Mouse (Mus musculus): Measurements from ENCODE around the gene Nek2. TPM values are rescaled to one million over a fixed set of nuclear protein-coding genes. Genes with fewer than 3 reads are reported as not detected.

Nek2 gene
- total RNA-seq, 2 experiments from 2014 or later = 8.8 to 10.5 TPM

DNA sequence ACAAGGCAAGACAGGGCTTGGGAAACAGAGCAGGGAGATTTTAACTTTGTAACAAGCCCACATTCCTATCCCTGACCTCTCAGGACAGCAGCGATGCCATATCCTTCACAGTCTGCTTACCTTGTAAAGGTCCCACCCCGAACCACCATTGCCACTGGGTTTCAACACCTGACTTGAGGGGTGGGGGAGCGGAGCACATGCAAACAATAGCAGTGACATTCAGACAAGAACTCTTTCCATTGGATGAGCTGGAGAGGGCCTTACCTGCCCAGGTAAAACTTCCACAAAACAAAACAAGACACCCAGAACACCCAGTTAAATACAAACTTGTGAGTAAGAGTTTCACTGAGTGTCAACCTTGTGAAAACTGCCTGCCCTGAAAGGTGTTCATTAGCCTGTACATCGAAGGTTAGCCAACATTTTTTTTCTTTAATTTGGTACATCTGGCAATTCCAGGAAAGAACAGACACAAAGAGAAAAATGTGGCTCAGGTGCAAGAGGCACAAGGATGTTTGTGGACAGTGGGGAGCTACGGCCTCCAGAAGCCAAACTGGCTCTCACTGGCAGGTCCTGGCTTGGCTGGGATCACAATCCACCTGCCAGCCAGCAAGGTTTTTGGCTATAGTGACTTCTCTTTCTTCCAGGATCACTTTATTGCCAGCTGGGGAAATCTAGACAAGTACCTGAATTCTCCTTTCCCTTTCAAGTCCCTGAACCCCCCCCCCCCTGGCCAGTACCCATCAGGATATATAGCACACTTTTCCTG, 35.8 kb downstream of the Nek2 start:
- no peak for DNase-seq

- DNase-seq = no peak
Measured at GRCm38 (mm10) chr1:191858136-191858535, 36.9 kb downstream of the Nek2 start.

DNA sequence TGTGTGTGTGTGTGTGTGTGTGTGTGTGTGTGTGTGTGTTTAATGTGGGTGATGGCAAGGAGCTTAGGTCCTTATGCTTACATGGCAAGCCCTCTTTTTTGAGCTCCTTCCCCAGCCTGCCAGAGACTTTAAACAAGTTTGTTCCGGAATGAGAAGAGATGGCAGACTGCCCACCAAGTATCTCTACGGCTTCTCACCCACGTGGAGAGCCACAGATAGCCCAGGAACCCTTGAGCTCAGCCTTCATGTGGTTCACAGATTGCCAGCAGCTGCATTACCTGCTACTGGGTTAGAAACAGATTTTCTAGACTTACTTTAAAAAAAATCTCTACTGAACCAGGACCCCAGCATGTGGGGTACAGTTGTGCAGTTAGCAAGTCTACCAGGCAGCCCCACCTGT, 38.6 kb downstream of the Nek2 start:
- no peak for DNase-seq

DNA sequence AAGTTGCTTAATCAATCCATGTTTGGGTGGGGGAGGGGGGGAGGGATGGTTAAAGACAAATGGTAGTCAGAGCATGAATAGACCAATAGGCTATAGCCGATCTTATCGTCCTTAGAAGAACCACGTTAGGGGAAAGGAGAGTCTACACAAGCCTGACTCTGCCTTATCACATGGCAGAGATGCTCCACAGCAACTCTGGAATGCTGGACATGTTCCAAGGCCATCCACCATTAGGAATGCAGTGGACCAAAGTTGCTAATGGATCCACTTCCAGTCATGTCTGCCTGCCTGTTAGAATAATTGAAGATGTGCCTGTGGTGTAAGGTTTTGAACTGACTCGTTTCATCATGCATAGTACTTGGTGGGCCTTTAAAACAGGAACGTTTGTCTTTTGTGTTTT, 40.0 kb downstream of the Nek2 start:
- peak; percentile 29 for DNase-seq

DNA sequence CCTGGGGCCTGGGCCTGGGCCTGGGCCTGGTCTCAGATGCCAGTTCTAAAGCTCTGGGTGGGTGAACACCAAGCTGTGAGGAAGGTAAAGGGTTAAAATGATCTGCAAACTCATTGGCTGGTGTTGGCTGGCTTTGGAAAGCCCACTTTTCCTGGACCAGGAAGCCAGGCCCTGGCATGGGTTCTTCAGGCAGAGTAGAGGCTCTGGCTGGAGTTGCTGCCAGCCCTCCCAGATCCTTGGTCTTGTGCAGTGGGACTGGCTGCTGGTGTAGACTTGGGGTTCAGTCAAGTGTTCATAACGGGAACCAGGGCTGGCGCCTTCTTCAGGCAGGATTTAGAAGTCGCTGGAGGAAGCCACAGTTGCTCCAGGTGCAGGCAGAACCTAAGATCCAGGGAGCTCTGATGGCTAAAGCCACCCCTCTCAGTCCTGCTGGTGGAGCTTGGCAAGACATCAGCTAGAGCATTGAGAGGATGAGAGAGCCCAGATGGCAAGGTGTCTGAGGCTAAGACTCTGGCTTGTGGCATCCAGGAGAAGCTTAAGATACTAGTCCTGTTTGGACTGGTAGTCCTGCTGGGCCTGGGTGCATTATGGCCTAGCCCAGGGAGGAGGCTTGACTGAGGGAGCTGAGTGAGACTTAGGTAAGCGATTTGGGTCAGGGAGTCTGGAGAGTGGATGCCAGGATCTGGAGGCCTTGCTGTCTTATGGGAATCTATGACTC, 42.7 kb downstream of the Nek2 start:
- DNase-seq = no peak

DNA sequence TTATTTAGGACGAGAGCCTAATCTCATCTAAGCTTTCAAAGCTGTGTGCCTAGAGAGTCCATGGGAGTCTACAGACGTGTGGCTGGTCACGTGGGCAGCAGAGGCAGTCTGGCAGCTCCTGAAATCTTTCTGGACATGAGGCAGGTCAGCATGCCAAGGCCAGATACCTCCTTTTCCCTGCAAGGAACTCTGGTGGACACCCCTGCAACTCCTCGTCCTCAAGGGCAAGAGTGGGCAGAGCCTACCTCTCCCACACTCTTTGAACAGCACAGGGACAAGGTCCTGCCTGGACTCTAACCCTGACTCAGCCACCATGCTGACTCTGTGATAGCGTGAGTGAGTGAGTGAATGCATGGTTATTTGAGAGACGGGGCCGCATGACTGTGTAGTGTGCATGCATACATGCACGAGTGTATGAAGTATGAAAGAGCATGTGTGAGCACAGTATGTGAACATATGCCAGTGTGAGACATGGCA, 43.3 kb downstream of the Nek2 start:
- DNase-seq = no peak

DNA sequence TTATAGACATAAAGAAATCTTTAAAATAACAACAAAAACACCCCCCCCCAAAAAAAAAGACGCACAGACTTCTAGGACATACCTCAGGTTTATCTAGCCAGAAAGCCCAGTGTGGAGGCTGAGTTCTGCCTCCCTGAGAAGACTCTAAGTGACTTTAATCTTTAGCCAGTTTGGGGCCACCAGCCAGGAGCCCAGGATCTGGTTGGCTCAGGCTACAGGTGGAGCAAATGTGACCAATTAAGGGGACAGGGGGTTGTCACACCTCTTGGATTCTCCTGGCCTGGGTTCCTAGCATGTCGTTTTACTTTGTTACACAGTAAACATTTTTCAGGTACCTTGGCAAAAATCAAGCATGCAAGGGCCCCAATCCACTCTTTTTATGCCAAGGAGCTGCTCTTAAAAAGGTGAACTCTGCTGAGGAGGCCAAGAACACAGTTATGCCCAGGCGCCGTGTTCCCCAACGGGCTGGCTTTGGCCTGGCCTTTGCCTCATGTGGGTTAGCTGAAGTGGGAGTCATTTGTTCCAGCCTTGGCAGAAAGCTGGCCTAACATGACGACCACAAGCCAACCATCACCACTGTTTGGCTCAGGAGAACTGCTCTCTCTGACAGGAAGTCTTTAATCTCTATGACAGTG, 50.9 kb downstream of the Nek2 start:
- peak; percentile 26 for DNase-seq

GRCm38 (mm10) chr1:191875006-191875405, 53.8 kb downstream of the Nek2 start:
- DNase-seq = no peak

DNA sequence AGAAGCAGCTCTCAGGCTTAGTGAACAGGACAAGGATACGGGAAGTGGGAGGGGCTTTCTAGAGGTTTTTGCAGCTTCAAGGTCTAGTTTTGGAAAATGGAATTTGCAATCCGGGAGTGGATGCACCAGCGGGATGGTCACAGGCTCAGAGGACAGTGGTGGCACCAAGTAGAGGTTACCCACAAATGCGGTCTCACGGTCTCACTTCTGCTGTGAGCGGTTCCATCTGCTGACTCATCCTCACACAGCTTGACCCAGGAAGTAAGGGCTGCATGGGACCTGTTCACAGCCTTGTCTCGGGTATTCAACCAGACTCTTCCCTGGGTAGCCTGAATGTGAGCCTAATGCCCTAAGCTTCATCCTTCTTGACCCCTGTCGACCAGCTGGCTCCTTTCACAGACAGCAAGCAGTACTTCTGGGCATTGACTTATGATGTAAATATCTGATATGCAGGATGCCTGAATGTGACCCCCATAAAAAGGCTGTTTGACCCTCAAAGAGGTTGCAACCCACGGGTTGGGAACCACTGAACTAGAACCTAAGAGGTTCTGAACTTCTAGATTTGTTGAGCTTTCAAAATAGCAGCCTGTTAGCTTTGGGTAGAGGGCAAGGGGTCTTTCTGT, 54.5 kb downstream of the Nek2 start:
- no peak for DNase-seq

GRCm38 (mm10) chr1:191877681-191878080, 56.4 kb downstream of the Nek2 start:
- DNase-seq = no peak

GRCm38 (mm10) chr1:191878518-191878921, 57.3 kb downstream of the Nek2 start:
- no peak for DNase-seq

GRCm38 (mm10) chr1:191880247-191880646, 59.0 kb downstream of the Nek2 start:
- DNase-seq = no peak

GRCm38 (mm10) chr1:191880921-191881609, 59.8 kb downstream of the Nek2 start:
- DNase-seq = peak; percentile 19

GRCm38 (mm10) chr1:191881663-191882062, 60.4 kb downstream of the Nek2 start:
- DNase-seq = no peak

Other genes starting within 250 kb of the Nek2 start
- gene Dtl, start 245.9 kb upstream of the Nek2 start, total RNA-seq (2021) = 10 to 100 TPM in 1 of 2 experiments, 1 to 10 TPM in 1; 7.8 to 11.9 TPM
- 10 to 100 TPM; 33.8 to 36.4 TPM for gene Ints7, start 245.8 kb upstream of the Nek2 start, total RNA-seq (2021)
- gene Lpgat1, start 103.6 kb upstream of the Nek2 start, total RNA-seq (2021) = 10 to 100 TPM; 67.9 to 74.3 TPM
- gene Slc30a1, start 85.3 kb downstream of the Nek2 start, total RNA-seq (2021) = 10 to 100 TPM; 16.6 to 21.0 TPM
- under 1 TPM; 0.15 to 0.48 TPM for gene Rd3, start 155.9 kb downstream of the Nek2 start, total RNA-seq (2021)